Mouse (Mus musculus) embryonic facial prominence, embryonic 14.5 days (tissue): ENCODE measurements at regions not wholly inside any gene's neighbourhood (a gene's known extent, or its start where the extent isn't known, plus 50 kb on each side); places are given as distances from the start of the nearest gene placed in this dataset.
A peak's percentile ranks its signal among the peaks of the same experiment; 100 is the strongest.

ENCODE experiments used
- ATAC-seq: fragments of 200-750 bp; cut with Nextera tagmentation; 2 replicates; pipeline ENCODE4 v1.8.0; 2017; ENCODE audit warnings: low read depth, moderate number of reproducible peaks, moderate TSS enrichment
- DNase-seq: peaks from one replicate; pipeline ENCODE4 v3.0.0-alpha.2; 2015; ENCODE audit warnings: low spot score
- H3K27ac ChIP-seq: fragments of 300-500 bp; sonication (generic); replicated peaks from 2 replicates; pipeline ENCODE4 v1.5.1; 2014; ENCODE audit warnings: low read depth, mild to moderate bottlenecking, low read length, moderate library complexity
- H3K27me3 ChIP-seq: fragments of 300-500 bp; sonication (generic); replicated peaks from 2 replicates; pipeline ENCODE4 v1.6.1; 2014; ENCODE audit warnings: low read length; ENCODE audit not compliant: control insufficient read depth, insufficient read depth
- H3K36me3 ChIP-seq: fragments of 300-500 bp; sonication (generic); 2 replicates; pipeline ENCODE4 v1.6.1; 2014; ENCODE audit warnings: low read length, mixed read lengths; ENCODE audit not compliant: control insufficient read depth, insufficient read depth
- H3K4me1 ChIP-seq: fragments of 300-500 bp; sonication (generic); 2 replicates; pipeline ENCODE4 v1.6.1; 2014; ENCODE audit warnings: antibody characterized with exemption, low read length; ENCODE audit not compliant: control insufficient read depth, insufficient read depth
- H3K4me2 ChIP-seq: fragments of 300-500 bp; sonication (generic); 2 replicates; pipeline ENCODE4 v1.6.1; 2014; ENCODE audit warnings: low read depth, mild to moderate bottlenecking, low read length, moderate library complexity, mixed read lengths
- H3K4me3 ChIP-seq: fragments of 300-500 bp; sonication (generic); 2 replicates; pipeline ENCODE4 v1.5.1; 2014; ENCODE audit warnings: low read depth, mild to moderate bottlenecking, low read length
- H3K9ac ChIP-seq: fragments of 300-500 bp; sonication (generic); 2 replicates; pipeline ENCODE4 v1.6.1; 2014; ENCODE audit warnings: low read depth, mild to moderate bottlenecking, low read length, moderate library complexity, mixed read lengths
- H3K9me3 ChIP-seq: fragments of 300-500 bp; sonication (generic); 2 replicates; pipeline ENCODE4 v1.6.1; 2016; ENCODE audit warnings: low read length; ENCODE audit not compliant: control insufficient read depth
- WGBS: fragments of 180-500 bp; shearing (Covaris S2); extraction: QIAGEN DNeasy Blood & Tissue Kit; methylation state at CpG from one replicate; pipeline ENCODE4 v1.1.7; 2014; 5-methylcytosine and 5-hydroxymethylcytosine counted together

DNA sequence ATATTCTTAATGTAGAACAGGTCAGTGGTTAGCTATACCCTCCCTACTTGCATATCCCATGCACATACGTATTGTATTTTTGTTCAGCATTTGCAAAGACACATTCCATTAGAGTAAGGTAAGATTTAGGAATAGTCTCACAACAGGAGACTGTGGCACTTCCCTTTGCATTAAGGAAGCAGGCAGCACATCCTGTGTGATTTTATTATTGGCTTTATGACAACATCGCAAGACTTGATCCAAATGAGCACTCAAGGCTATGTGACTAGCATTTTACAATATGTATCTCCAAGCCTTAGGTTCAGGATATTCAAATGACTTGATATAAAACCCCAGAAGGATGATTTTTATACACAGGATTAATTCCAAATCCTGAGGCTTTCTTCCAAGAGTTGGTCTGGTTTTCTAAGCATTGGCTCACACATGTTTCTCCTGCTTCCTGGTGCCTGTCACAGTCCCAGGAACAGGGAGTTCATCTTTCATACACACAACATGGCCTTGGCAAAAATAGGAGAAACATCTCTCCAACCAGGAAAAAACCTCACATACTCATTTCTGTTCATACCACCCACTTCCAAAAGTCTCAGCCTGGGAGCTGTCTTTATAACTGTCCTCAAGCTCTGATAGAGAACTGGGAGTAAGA lies 159.1 kb upstream of the Meox2 start:
- no peak overlapping the region for H3K4me3 ChIP-seq
- peak; percentile 37 for DNase-seq
- no peak for ATAC-seq
- no peak overlapping the region for H3K27ac ChIP-seq
- no peak overlapping the region for H3K9ac ChIP-seq
- 73% methylated on average over 2 of the region's 2 CpGs for WGBS
- no peak overlapping the region for H3K4me2 ChIP-seq
- H3K36me3 ChIP-seq = no peaks in the 10 kb centered on the region
- no peaks in the 10 kb centered on the region for H3K4me1 ChIP-seq
- no peaks in the 10 kb centered on the region for H3K9me3 ChIP-seq
- no peaks in the 10 kb centered on the region for H3K27me3 ChIP-seq

- Histone ChIP-seq H3K36me3 (no peaks in the 10 kb centered on the region), H3K4me1 (no peaks in the 10 kb centered on the region), H3K9ac (no peak overlapping the region), H3K4me2 (no peak overlapping the region), H3K4me3 (no peak overlapping the region), H3K9me3 (no peaks in the 10 kb centered on the region), H3K27ac (no peak overlapping the region), H3K27me3 (no peaks in the 10 kb centered on the region)
- WGBS = 59% methylated on average over 3 of the region's 3 CpGs
- ATAC-seq (no peak), DNase-seq (no peak)
These were observed 133.8 kb upstream of the Meox2 start for GRCm38 (mm10) chr12:36974432-36975094.

DNA sequence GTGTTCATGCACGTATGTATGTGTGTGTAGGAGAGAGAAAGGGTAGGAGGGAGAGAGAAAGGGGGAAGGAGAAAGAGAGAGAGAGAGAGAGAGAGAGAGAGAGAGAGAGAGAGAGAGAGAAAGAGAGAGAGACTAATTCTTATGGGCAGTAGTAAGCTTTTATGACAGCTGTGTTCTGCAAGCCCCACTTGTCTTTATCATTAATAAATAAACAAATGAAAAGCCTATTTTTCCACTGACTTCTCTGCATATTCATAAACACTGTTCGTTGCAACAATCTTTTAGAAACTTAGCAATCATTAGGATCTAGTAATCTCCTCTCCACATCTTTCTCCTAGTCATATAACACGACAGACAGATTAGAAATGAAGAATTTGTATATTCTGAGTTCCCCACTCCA lies 131.2 kb upstream of the Meox2 start:
- no peak overlapping the region for H3K4me2 ChIP-seq
- ATAC-seq (no peak), DNase-seq (no peak)
- no peak overlapping the region for H3K9ac ChIP-seq
- 58% methylated on average over 3 of the region's 3 CpGs for WGBS
- H3K4me3 ChIP-seq = no peak overlapping the region
- no peaks in the 10 kb centered on the region for H3K36me3 ChIP-seq
- H3K27me3 ChIP-seq = no peaks in the 10 kb centered on the region
- no peaks in the 10 kb centered on the region for H3K4me1 ChIP-seq
- H3K9me3 ChIP-seq = no peaks in the 10 kb centered on the region
- H3K27ac ChIP-seq = no peak overlapping the region

GRCm38 (mm10) chr12:36991135-36991534 lies 117.2 kb upstream of the Meox2 start:
- DNase-seq (peak; percentile 23), ATAC-seq (no peak)
- H3K4me2 ChIP-seq = no peak overlapping the region
- no peak overlapping the region for H3K27ac ChIP-seq
- 61% methylated on average over 4 of the region's 4 CpGs for WGBS
- no peaks in the 10 kb centered on the region for H3K4me1 ChIP-seq
- no peaks in the 10 kb centered on the region for H3K36me3 ChIP-seq
- H3K9ac ChIP-seq = no peak overlapping the region
- H3K4me3 ChIP-seq = no peak overlapping the region
- H3K27me3 ChIP-seq = no peaks in the 10 kb centered on the region
- no peaks in the 10 kb centered on the region for H3K9me3 ChIP-seq

DNA sequence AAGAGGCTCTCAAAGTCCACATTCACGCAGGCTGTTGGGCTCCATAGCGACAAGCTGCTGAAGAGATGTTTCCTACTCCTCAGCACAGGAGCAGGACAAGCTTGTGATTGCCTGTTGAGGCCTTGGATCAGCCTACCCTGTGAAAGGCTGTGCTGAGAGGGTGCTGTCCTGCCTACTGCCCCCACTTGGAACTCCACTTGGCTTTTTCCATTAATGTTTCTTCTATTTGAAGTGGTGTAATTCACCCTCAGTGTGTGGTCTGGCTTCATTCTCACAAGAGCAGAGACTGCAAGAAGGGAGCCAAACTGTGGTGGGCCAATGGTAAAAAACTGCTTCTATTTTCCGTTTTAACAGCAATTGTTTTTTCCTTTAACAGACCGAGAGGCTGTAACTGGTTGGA lies 116.4 kb upstream of the Meox2 start:
- no peak for ATAC-seq
- H3K4me1 ChIP-seq = no peaks in the 10 kb centered on the region
- no peaks in the 10 kb centered on the region for H3K9me3 ChIP-seq
- H3K9ac ChIP-seq = no peak overlapping the region
- H3K4me3 ChIP-seq = no peak overlapping the region
- no peak overlapping the region for H3K27ac ChIP-seq
- no peaks in the 10 kb centered on the region for H3K27me3 ChIP-seq
- H3K36me3 ChIP-seq = no peaks in the 10 kb centered on the region
- H3K4me2 ChIP-seq = no peak overlapping the region
- DNase-seq = peak; percentile 28
- WGBS = 69% methylated on average over 4 of the region's 4 CpGs

GRCm38 (mm10) chr12:37001401-37001800 lies 106.9 kb upstream of the Meox2 start:
- H3K9me3 ChIP-seq = no peaks in the 10 kb centered on the region
- H3K27ac ChIP-seq = no peak overlapping the region
- 67% methylated on average over 3 of the region's 3 CpGs for WGBS
- no peaks in the 10 kb centered on the region for H3K36me3 ChIP-seq
- H3K27me3 ChIP-seq = no peaks in the 10 kb centered on the region
- H3K4me3 ChIP-seq = no peak overlapping the region
- no peak overlapping the region for H3K9ac ChIP-seq
- H3K4me2 ChIP-seq = no peak overlapping the region
- no peaks in the 10 kb centered on the region for H3K4me1 ChIP-seq
- ATAC-seq (no peak), DNase-seq (no peak)

- Histone ChIP-seq H3K36me3 (no peaks in the 10 kb centered on the region), H3K9ac (no peak overlapping the region), H3K27me3 (no peaks in the 10 kb centered on the region), H3K27ac (no peak overlapping the region), H3K4me3 (no peak overlapping the region), H3K9me3 (no peaks in the 10 kb centered on the region), H3K4me2 (no peak overlapping the region), H3K4me1 (no peaks in the 10 kb centered on the region)
- ATAC-seq (no peak), DNase-seq (no peak)
- WGBS = 84% methylated on average over 1 of the region's 1 CpGs
These were observed 103.1 kb upstream of the Meox2 start for GRCm38 (mm10) chr12:37005262-37005661.

- WGBS = 79% methylated on average over 1 of the region's 1 CpGs
- no peak overlapping the region for H3K27ac ChIP-seq
- no peaks in the 10 kb centered on the region for H3K36me3 ChIP-seq
- H3K4me1 ChIP-seq = no peaks in the 10 kb centered on the region
- no peaks in the 10 kb centered on the region for H3K27me3 ChIP-seq
- no peak for DNase-seq
- H3K9me3 ChIP-seq = no peaks in the 10 kb centered on the region
- no peak overlapping the region for H3K4me2 ChIP-seq
- ATAC-seq = no peak
- no peak overlapping the region for H3K4me3 ChIP-seq
- no peak overlapping the region for H3K9ac ChIP-seq
These were observed 98.0 kb upstream of the Meox2 start for GRCm38 (mm10) chr12:37010306-37010705.

- Histone ChIP-seq H3K27ac (no peak overlapping the region), H3K4me2 (no peak overlapping the region), H3K36me3 (no peaks in the 10 kb centered on the region), H3K9ac (no peak overlapping the region), H3K4me1 (0 out of 2 replicates have a peak, but pooled peaks cover 4% of the 10 kb centered on the region), H3K4me3 (no peak overlapping the region), H3K27me3 (no peaks in the 10 kb centered on the region), H3K9me3 (no peaks in the 10 kb centered on the region)
- peak; percentile 45; the same call in 1 of the 2 replicates for ATAC-seq
- DNase-seq = peak; percentile 48
- 54% methylated on average over 4 of the region's 4 CpGs for WGBS
These were observed 93.9 kb upstream of the Meox2 start for GRCm38 (mm10) chr12:37014401-37014800.
